Mouse (Mus musculus) layer of hippocampus, postnatal 14 days (tissue): ENCODE measurements around the gene Htr1d. TPM values are rescaled to one million over a fixed set of nuclear protein-coding genes. Genes with fewer than 3 reads are reported as not detected.

Experiments
- DNase-seq, 2 experiments: peaks; one replicate each; pipeline ENCODE4 v3.0.0; 2021 to 2022; ENCODE audit warnings: low spot score in 2 of 2, mixed read lengths in 1 of 2
- total RNA-seq, 2 experiments: library from RNA; stranded (reverse); gene quantifications; 2 replicates each; pipeline ENCODE4 v1.2.3; 2021

The Htr1d gene
- total RNA-seq, 2 experiments from 2014 or later, result 1.1 to 1.2 TPM

DNA sequence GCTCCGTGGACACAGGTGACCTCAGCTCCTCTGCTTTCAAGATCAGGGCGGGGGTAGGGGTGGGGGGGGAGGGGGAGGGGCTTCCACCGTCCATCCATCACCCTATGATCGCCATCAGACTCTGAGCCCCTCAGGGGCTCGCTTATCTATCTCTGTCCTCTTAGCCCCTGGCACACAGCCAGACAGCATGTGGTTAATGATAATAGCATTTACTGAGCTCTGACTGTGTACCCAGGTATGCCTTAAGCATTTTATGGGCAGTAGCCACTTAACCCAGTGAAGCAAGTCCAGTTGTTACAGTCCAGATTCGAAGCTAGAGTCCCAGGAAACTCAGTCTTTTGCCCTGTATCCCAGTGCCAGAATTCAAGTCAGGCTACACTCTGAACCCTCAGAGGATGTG, 28.2 kb downstream of the Htr1d start:
- DNase-seq, result no peak

DNA sequence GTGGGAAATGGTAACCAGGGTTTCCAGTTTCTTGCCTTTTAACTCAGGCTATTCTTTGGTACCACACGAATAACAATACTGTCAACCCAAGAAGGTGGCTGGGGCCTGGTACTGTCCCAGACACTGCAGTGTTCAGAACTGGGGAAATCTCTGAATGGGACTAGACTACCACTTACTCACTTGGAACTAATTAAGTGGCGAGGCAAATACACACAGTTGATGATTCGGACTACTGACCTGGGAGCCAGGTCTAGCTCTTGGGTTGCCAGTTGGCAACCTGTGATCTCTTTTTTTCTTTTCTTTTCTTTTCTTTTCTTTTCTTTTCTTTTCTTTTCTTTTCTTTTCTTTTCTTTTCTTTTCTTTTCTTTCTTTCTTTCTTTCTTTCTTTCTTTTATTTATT, 29.0 kb downstream of the Htr1d start:
- DNase-seq, result no peak

DNA sequence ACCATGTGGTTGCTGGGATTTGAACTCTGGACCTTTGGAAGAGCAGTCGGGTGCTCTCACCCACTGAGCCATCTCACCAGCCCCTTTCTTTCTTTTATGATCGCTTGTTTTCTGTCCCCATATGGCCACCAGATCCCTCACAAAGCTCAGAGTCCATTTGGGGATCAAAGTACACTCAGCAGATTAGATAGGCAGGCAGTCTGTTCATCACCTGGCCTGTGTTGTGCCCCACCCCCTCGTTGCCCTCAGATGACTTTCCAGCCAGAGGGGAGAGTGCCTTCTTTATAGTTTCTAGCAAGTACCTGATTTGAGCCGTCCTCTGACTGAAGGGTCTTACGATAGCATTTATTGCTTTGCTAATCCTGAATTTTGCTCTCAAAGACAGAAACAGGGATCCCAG, 29.5 kb downstream of the Htr1d start:
- no peak for DNase-seq

GRCm38 (mm10) chr4:136454850-136455260, 31.5 kb downstream of the Htr1d start:
- peak; percentile 84 to 85 for DNase-seq

DNA sequence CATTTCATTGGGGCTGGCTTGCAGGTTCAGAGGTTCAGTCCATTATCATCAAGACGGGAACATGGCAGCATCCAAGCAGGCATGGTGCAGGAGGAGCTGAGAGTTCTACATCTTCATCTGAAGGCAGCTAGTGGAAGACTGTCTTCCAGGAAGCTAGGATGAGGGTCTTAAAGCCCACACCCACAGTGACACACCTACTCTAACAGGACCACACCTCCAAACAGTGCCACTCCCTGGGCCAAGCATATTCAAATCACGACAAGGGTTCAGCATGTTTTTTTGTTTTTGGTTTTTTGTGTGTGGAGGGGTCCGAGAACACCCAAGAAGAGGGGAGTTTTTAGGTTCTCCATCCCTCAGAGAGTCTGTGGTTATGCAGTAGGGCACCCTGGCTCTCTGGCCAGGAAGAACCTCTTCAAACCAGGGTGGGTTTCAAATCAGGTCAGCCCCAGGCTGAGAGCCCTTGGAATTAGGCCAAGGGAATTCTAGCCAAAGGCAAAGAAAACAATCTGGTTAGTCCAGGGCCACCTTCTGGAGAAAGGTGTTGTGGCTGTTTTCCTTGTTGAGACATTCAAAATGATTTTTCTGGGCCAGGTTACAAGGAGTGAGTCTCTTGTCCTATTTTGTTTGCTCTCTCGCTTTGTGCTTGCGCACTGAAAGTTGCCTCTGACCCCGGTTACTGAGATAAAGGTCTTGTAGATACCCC, 33.3 kb downstream of the Htr1d start:
- DNase-seq, result no peak

DNA sequence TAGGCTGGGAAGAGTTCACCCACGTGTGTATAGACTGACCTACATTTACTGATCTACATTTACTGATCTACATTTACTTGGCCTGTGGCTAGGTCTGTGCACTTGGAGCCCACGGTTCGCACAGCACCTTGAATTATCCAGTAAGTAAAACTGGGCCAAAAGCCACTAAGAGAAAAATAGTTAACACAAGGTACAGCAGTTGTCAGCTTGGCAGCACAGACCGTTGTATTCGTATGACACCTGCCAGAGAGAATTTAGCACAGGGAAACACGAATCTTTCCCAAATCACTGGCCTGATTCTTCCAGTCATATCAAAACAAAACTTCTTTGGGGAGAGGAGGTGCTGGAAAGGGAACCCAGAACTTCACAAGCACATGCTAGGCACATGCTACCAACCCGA, 35.0 kb downstream of the Htr1d start:
- no peak for DNase-seq

- no peak for DNase-seq
These were observed 35.9 kb downstream of the Htr1d start for GRCm38 (mm10) chr4:136459210-136459609.

- DNase-seq, result no peak
These were observed 37.9 kb downstream of the Htr1d start for GRCm38 (mm10) chr4:136461206-136461605.

GRCm38 (mm10) chr4:136461761-136462085, 38.4 kb downstream of the Htr1d start:
- no peak for DNase-seq

DNA sequence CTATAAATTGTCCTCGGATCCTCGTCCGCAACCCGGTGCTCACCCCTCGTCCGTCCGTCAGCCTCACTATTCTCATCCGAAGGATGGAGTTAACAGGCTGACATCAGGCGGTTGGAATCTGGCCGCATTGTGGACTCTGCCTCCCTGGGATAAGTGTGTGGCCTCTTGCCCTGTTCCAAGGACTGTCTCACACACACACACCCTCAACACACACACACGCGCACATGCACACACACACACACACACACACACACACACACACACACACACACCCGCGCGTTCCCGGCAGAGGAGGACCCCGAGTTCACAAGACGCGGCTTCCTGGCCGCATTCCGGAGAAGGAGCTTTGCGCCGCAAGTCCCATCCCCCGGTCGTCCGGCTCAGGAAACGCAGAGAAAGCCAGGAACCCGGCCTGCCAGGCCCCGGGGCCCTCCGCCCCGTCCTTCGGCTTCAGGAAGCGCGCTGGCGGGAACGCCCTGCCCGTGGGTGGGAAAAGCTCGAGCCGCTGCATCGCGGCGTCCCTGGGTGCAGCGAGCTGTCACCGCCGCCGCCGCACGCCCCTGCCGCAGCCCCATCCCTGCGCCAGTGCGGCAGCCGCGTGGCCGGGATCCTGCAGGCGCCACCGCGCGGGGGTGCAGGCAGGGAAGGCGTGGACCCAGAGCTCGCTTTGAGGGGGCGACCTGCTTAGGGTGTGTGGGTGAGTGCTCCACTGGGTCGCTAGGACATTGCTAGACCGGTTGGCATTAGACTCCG, 38.9 kb downstream of the Htr1d start, which contains the start of gene 6030445D17Rik:
Gene 6030445D17Rik (plus strand): TSS at position 165 of the 753 bp plus-strand sequence.
- DNase-seq, result peak; percentile 44 to 61

- DNase-seq, result peak; percentile 29 to 52
These were observed 39.5 kb downstream of the Htr1d start for GRCm38 (mm10) chr4:136462839-136463178.

GRCm38 (mm10) chr4:136463436-136463835, 40.1 kb downstream of the Htr1d start:
- DNase-seq, result no peak

- DNase-seq, result no peak
These were observed 42.9 kb downstream of the Htr1d start for GRCm38 (mm10) chr4:136466226-136466625.

- peak; percentile 64 to 76 for DNase-seq
These were observed 45.4 kb downstream of the Htr1d start for GRCm38 (mm10) chr4:136468553-136469327.

GRCm38 (mm10) chr4:136469371-136469903, 46.1 kb downstream of the Htr1d start, which contains the start of gene Luzp1:
Gene Luzp1, plus strand, starts transcription at chr4:136469761.
- DNase-seq, result peak; percentile 93 to 96

DNA sequence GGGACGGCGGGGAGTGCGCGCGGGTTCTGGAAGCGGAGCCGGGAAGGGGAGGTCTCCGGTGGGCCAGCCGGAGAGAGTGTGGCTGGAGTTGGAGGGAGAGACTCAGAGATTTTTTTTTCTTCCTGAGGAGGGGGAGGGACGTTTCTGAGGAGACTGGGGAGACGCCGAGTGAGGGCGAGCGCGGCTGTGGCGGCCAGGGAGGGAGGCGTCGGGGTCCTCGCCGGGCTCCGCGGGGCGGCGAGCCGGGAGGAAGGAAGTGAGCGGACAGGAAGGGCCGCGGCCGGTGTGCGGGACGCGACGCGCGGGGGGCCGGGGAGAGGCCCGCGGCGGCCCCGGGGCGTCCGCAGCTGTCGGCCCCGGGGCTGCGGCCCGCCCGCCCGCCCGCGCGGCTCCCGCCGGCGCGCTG, 46.6 kb downstream of the Htr1d start:
- DNase-seq, result no peak

DNA sequence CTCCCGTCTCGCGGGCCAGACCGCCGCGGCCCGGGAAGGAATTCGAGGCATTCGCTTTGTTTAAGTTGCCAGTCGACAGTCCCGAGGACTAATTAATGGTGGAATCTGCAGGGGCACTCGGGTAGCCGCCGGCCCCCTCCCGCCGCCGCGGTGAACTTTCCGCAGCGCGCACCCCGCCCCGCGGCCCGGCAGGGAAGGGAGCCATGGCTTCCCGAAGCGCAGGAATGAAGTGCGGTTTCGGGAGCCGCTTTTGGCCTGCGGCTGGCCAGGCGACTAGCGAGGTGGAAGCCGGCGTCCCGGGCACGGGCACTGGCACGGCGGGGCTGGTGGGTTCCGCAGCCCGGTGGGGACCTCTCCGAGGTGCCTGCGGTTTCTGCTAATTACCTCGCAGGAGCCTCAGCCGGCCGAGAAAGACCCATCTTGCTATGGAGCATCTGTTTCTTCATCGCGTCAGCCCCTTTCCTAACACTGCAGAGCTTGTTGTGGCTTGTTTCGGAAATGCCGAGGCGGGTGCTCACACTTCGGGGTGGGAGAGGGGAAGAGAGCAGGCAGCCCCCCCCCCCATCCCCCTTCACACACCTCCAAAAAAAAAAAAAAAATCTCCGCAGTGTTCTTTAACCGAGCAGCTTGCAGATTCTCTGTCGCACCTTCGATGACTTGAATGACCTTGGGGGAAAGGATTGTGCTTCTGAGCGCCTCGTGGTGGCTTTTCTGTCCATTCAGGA, 47.2 kb downstream of the Htr1d start:
- peak; percentile 37 to 49 for DNase-seq

DNA sequence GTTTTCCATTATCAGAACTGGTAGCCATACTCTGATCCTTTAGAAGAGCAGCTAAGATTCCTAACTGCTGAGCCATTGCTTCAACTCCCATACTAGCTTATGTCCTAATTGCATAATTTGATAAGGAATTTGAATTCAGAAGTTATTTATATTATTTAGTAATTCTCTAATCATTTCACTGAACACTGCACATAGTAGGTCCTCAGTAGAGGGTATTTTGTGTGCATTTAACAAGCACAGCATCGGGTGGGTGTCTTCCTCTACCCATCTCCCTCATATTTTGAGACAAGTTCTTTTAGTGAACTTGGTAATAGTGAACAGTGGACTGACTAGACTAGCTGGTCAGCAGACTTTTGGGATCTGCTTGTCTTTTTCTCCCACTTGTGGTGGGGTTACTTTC, 53.4 kb downstream of the Htr1d start:
- DNase-seq, result no peak

- no peak for DNase-seq
These were observed 63.2 kb downstream of the Htr1d start for GRCm38 (mm10) chr4:136486549-136486948.
